Mouse (Mus musculus) ES-Bruce4 (cell line): Measurements from ENCODE around the gene Gm37419. TPM values are rescaled to one million over a fixed set of nuclear protein-coding genes. Genes with fewer than 3 reads are reported as not detected.

Source experiments
- H3K27ac ChIP-seq: 2 replicates; pipeline ENCODE4 v1.5.1; 2012; ENCODE audit warnings: low read length, inconsistent platforms; ENCODE audit not compliant: insufficient read depth
- H3K27me3 ChIP-seq: 2 replicates; pipeline ENCODE4 v1.6.1; 2012; ENCODE audit warnings: mild to moderate bottlenecking, low read length, inconsistent platforms; ENCODE audit not compliant: control insufficient read depth, poor library complexity, insufficient read depth, severe bottlenecking
- H3K36me3 ChIP-seq: 2 replicates; pipeline ENCODE4 v1.6.1; 2012; ENCODE audit warnings: inconsistent platforms, mild to moderate bottlenecking, low read length, moderate library complexity; ENCODE audit not compliant: control insufficient read depth, poor library complexity, insufficient read depth, severe bottlenecking
- H3K4me1 ChIP-seq: one replicate; pipeline ENCODE4 v1.8.1; 2011; ENCODE audit warnings: low read length; ENCODE audit not compliant: control insufficient read depth, insufficient read depth
- H3K4me3 ChIP-seq: 2 replicates; pipeline ENCODE4 v1.5.1; 2011; ENCODE audit warnings: low read depth, mild to moderate bottlenecking, low read length
- H3K9ac ChIP-seq: 2 replicates; pipeline ENCODE4 v1.6.1; 2012; ENCODE audit warnings: low read depth, mild to moderate bottlenecking, inconsistent platforms; ENCODE audit not compliant: poor library complexity, severe bottlenecking
- H3K9me3 ChIP-seq: replicated peaks from 2 replicates; pipeline ENCODE4 v1.6.1; 2012; ENCODE audit warnings: mild to moderate bottlenecking, low read length, inconsistent platforms; ENCODE audit not compliant: control insufficient read depth, poor library complexity, insufficient read depth, severe bottlenecking
- CTCF ChIP-seq: IDR thresholded peaks from one replicate; pipeline ENCODE4 v1.8.1; 2011; ENCODE audit warnings: low read depth, low read length
- EP300 ChIP-seq: IDR thresholded peaks from 2 replicates; pipeline ENCODE4 v1.6.1; 2011; ENCODE audit warnings: low read depth, low read length; ENCODE audit not compliant: insufficient read depth
- POLR2A ChIP-seq: IDR thresholded peaks from one replicate; pipeline ENCODE4 v1.8.1; 2011; ENCODE audit warnings: low read length; ENCODE audit not compliant: insufficient read depth
- polyA plus RNA-seq: library from polyadenylated mRNA; stranded (reverse); fragments of >200 nt; gene quantifications from 2 replicates; pipeline ENCODE4 v1.2.4, GENCODE M21; 2011; ENCODE audit warnings: low read depth; ENCODE audit not compliant: missing spikeins, insufficient read depth, insufficient read length

The Gm37419 gene
- polyA plus RNA-seq, result not detected in 2 replicates

- peak; percentile 61 for TF ChIP-seq POLR2A
- TF ChIP-seq CTCF, result no peak
- no peaks in the 10 kb centered on the region for H3K4me1 ChIP-seq
- H3K36me3 ChIP-seq, result no peaks in the 10 kb centered on the region
- H3K27me3 ChIP-seq, result no peaks in the 10 kb centered on the region
- H3K4me3 ChIP-seq, result peak within 1 kb of the TSS; percentile 95
- no peaks in the 10 kb centered on the region for H3K9me3 ChIP-seq
- peak within 1 kb of the TSS; percentile 99 for H3K9ac ChIP-seq
- peak within 1 kb of the TSS; percentile 96 for H3K27ac ChIP-seq
Observed at GRCm38 (mm10) chr16:23988466-23989208, at the start of gene Gm37419, which contains the start of gene Bcl6. TSS of gene Gm37419 (plus strand) at chr16:23988482. TSS of gene Bcl6 (minus strand) at chr16:23988852.

DNA sequence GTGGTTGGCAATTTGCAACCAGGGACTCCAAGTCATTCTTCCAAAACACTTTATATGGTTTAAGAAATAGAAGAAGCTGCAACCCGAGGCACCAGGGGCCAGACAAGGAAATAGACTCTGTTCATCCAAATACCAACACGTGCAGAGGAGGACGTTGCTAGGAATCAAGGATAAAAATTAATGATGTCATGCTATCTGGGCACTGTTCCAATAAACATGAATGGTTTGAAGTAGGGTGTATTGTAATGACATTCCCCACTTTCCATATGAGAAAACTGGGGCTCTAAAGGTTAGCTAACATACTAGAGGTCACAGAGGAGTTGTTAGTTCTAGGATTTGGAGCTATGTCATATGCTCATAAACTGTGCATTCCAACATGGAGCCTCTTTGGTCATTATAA is 43.5 kb upstream of the Gm37419 start:
- no peak overlapping the region for H3K9ac ChIP-seq
- H3K36me3 ChIP-seq, result no peaks in the 10 kb centered on the region
- H3K27ac ChIP-seq, result no peak overlapping the region
- no peak overlapping the region for H3K4me3 ChIP-seq
- no peaks in the 10 kb centered on the region for H3K4me1 ChIP-seq
- peaks cover 2% of the 10 kb centered on the region; the same call in 1 of the 2 replicates for H3K9me3 ChIP-seq
- no peaks in the 10 kb centered on the region for H3K27me3 ChIP-seq
- no peak for TF ChIP-seq CTCF
- TF ChIP-seq EP300, result no peak
- TF ChIP-seq POLR2A, result no peak

DNA sequence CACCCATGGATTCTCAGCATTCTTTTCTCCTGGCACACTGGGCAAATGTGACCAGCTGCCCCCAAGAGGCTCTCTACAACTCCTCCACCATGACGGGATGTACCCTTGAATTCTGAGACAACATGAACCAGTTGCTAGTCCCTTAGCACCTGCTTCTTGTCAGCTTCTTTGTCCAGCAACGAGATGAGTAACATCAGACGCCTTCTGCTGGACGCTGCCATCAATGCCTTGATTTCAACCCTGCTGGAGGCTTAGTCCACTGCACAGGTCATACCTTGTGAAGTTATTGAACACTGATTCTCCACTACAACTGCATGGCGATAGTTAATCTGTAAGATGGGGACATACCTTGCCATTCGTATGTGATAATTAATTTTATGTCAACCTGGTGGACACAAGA is 40.6 kb upstream of the Gm37419 start:
- Histone ChIP-seq H3K4me3 (no peak overlapping the region), H3K27me3 (no peaks in the 10 kb centered on the region), H3K4me1 (no peaks in the 10 kb centered on the region), H3K36me3 (no peaks in the 10 kb centered on the region), H3K9ac (no peak overlapping the region), H3K9me3 (peaks cover 2% of the 10 kb centered on the region; the same call in 1 of the 2 replicates), H3K27ac (no peak overlapping the region)
- no peak for TF ChIP-seq EP300
- TF ChIP-seq POLR2A, result no peak
- no peak for TF ChIP-seq CTCF

DNA sequence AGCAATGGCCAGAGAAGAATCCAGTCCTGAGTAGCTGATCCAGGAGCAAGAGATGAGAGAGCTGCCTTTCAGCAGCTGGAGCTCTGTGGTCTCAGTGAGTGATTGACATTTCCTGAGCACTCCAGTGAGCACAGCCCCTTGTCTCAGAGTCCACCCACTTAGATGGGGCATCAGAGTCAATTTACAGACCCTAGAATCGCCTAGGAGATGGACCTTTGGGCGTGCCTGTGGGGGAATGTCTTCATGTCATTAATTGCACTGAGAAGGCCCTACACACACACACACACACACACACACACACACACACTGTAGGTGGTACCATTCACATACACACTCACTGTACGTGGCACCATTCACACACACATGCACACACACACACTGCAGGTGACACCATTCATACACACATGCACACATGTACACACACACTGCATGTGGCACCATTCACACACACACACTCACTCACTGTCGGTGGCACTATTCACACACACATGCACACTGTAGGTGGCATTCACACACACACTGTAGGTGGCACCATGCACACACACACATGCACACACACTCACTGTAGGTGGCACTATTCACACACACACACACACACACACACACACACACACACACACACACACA is 36.1 kb upstream of the Gm37419 start:
- TF ChIP-seq EP300, result no peak
- TF ChIP-seq CTCF, result no peak
- TF ChIP-seq POLR2A, result no peak
- H3K36me3 ChIP-seq, result no peaks in the 10 kb centered on the region

GRCm38 (mm10) chr16:23953189-23953958 is 34.9 kb upstream of the Gm37419 start:
- Histone ChIP-seq H3K9me3 (no peaks in the 10 kb centered on the region), H3K4me1 (no peaks in the 10 kb centered on the region), H3K27me3 (no peaks in the 10 kb centered on the region), H3K4me3 (no peak overlapping the region), H3K27ac (no peak overlapping the region), H3K9ac (no peak overlapping the region), H3K36me3 (no peaks in the 10 kb centered on the region)
- no peak for TF ChIP-seq POLR2A
- TF ChIP-seq CTCF, result peak; percentile 41

More for the DNA sequence above, 36.1 kb upstream of the Gm37419 start:
- Histone ChIP-seq H3K9me3 (no peaks in the 10 kb centered on the region), H3K4me3 (no peak overlapping the region), H3K27ac (no peak overlapping the region), H3K4me1 (no peaks in the 10 kb centered on the region), H3K27me3 (no peaks in the 10 kb centered on the region), H3K9ac (no peak overlapping the region)

DNA sequence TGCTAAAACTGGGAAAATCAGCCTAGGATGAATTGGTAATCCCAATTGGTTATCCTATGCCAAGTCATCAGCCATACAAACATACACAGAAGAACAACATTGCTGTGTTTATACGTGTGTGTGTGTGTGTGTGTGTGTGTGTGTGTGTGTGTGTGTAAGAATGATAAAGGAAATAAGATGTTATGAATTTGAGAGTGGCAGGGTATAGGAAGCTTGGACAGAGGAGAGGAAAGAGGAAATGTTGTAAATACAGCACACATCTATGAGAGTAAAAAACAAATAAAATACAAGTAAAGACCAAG is 34.4 kb upstream of the Gm37419 start:
- no peak for TF ChIP-seq EP300
- TF ChIP-seq CTCF, result no peak
- no peak for TF ChIP-seq POLR2A
- Histone ChIP-seq H3K27me3 (no peaks in the 10 kb centered on the region), H3K36me3 (no peaks in the 10 kb centered on the region), H3K27ac (no peak overlapping the region), H3K9ac (no peak overlapping the region), H3K4me1 (no peaks in the 10 kb centered on the region), H3K9me3 (no peaks in the 10 kb centered on the region), H3K4me3 (no peak overlapping the region)
